Mouse (Mus musculus): Measurements from ENCODE around the gene Hspg2. TPM values are rescaled to one million over a fixed set of nuclear protein-coding genes. Genes with fewer than 3 reads are reported as not detected.

Gene Hspg2
- polyA plus RNA-seq, 1 experiment from 2014 or later = 34.2 TPM

DNA sequence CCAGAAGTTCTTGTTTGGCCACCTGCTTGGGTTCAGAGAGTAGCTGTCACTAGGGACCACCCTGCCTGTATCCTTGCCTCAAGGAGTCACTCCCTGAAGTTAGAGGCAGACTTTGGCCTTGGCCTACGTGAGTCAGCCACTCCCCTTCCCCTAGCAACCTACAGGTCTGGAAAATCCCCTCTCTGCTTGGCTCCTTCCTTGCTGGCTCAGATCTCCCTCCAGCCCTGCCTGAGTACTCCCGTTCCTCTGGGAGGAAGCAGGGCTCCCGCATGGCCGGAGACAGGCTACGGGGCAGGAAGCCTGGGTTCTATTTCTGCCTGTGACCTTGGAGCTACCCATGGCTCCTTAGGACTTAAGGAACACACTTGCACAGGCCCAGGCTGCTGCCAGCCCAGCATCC lies 28.8 kb downstream of the Hspg2 start:
- Histone ChIP-seq H3K27ac (peak overlapping the region; percentile 93), H3K27me3 (no peaks in the 10 kb centered on the region), H3K9ac (no peak overlapping the region), H3K4me2 (0 out of 2 replicates have a peak overlapping the region, but pooled peaks have one; percentile 9), H3K4me1 (peaks cover 84% of the 10 kb centered on the region), H3K4me3 (replicated peaks) (no peak overlapping the region), H3K9me3 (replicated peaks) (no peaks in the 10 kb centered on the region), H3K36me3 (peaks cover 15% of the 10 kb centered on the region)
- WGBS = 29% methylated on average over 5 of the region's 5 CpGs
- 0 out of 2 replicates have a peak, but pooled peaks have one; percentile 17 for ATAC-seq (replicated peaks; ENCODE audit: low FRiP score)

DNA sequence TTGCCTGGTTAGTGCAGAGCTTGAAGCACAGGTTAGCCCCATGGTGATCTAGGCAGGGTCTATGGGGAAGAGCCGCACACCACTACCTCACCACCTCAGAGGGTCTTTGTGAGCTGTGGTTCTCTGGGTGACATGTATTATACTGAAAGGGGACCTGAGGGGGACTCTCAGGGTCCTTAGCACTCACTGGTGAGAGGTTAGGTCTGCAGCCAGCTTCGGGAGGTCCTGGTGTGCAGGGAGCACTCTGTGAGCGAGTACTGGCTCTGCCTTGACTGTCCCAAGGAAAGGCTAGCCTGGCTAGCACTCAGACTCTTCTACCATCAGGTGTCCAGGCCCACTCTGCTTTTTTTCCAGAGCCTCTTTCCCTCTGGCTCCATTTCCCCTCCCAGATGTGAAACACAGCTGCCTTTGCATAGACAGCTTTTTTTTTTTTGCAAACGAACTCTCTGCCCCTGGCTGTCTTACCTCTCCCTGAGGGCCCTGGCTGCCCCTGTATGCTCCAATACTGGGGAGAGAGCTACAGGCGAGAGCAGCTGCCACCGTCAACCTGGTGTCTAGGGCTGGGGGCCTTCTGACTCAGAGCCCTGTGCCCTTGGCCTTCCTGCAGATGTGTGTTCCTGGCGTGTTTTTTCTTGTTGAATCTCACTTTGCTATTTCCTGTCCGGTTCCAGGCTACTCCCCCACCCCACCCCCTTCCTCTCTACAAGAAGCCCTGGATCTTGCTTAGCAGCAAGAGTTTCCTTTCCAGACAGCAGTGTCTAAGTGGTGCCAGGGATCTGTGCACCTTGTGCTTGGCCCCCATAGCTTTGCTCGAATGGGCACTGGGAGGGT lies 29.5 kb downstream of the Hspg2 start:
- Histone ChIP-seq H3K4me3 (replicated peaks) (no peak overlapping the region), H3K9me3 (replicated peaks) (no peaks in the 10 kb centered on the region), H3K27me3 (no peaks in the 10 kb centered on the region), H3K27ac (peak overlapping the region; percentile 93), H3K4me2 (no peak overlapping the region), H3K4me1 (peaks cover 82% of the 10 kb centered on the region), H3K9ac (0 out of 2 replicates have a peak overlapping the region, but pooled peaks have one; percentile 14), H3K36me3 (peaks cover 23% of the 10 kb centered on the region)
- ATAC-seq (replicated peaks; ENCODE audit: low FRiP score) = no peak
- 30% methylated on average over 9 of the region's 9 CpGs for WGBS

- Histone ChIP-seq H3K9me3 (replicated peaks) (no peaks in the 10 kb centered on the region), H3K27me3 (no peaks in the 10 kb centered on the region), H3K36me3 (peaks cover 32% of the 10 kb centered on the region), H3K4me3 (replicated peaks) (no peak overlapping the region), H3K4me2 (no peak overlapping the region), H3K4me1 (peaks cover 81% of the 10 kb centered on the region), H3K9ac (no peak overlapping the region), H3K27ac (peak overlapping the region; percentile 93)
- 80% methylated on average over 9 of the region's 9 CpGs for WGBS
- ATAC-seq (replicated peaks; ENCODE audit: low FRiP score) = no peak
Measured at GRCm38 (mm10) chr4:137498882-137499583, 30.5 kb downstream of the Hspg2 start.

DNA sequence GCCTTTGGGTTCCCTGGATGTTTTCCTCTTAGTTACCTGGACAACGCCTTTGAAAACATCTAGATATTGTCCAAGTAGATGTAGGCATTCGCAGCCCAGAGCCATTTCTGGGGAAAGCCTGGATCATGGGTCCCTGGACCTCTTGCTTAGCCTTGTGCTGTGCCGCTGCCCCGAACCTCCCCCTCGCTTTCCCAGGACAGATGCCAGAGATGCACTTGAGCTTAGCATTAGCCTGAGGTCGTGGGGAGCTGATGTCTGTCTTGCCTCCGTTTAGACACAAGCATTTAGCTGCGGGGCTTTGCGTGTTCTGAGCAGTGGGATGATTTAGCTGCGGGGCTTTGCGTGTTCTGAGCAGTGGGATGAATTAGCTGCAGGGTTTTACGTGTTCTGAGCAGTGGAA lies 31.6 kb downstream of the Hspg2 start:
- H3K27ac ChIP-seq = peak overlapping the region; percentile 48; the same call in 1 of the 2 replicates
- H3K9me3 ChIP-seq (replicated peaks) = no peaks in the 10 kb centered on the region
- H3K4me1 ChIP-seq = peaks cover 70% of the 10 kb centered on the region
- H3K4me2 ChIP-seq = no peak overlapping the region
- H3K36me3 ChIP-seq = peaks cover 43% of the 10 kb centered on the region
- H3K4me3 ChIP-seq (replicated peaks) = no peak overlapping the region
- H3K27me3 ChIP-seq = no peaks in the 10 kb centered on the region
- H3K9ac ChIP-seq = no peak overlapping the region
- 55% methylated on average over 12 of the region's 12 CpGs for WGBS
- ATAC-seq (replicated peaks; ENCODE audit: low FRiP score) = no peak

- H3K27me3 ChIP-seq = no peaks in the 10 kb centered on the region
- no peak for ATAC-seq (replicated peaks; ENCODE audit: low FRiP score)
- H3K27ac ChIP-seq = no peak overlapping the region
- WGBS = 78% methylated on average over 5 of the region's 5 CpGs
- no peaks in the 10 kb centered on the region for H3K9me3 ChIP-seq (replicated peaks)
- H3K9ac ChIP-seq = no peak overlapping the region
- H3K4me3 ChIP-seq (replicated peaks) = no peak overlapping the region
- H3K4me2 ChIP-seq = no peak overlapping the region
- peaks cover 50% of the 10 kb centered on the region for H3K36me3 ChIP-seq
- H3K4me1 ChIP-seq = peaks cover 62% of the 10 kb centered on the region
Measured at GRCm38 (mm10) chr4:137500953-137501352, 32.4 kb downstream of the Hspg2 start.

- H3K27me3 ChIP-seq = no peaks in the 10 kb centered on the region
- peaks cover 53% of the 10 kb centered on the region for H3K36me3 ChIP-seq
- peaks cover 60% of the 10 kb centered on the region for H3K4me1 ChIP-seq
- H3K27ac ChIP-seq = no peak overlapping the region
- H3K9me3 ChIP-seq (replicated peaks) = no peaks in the 10 kb centered on the region
- no peak overlapping the region for H3K4me3 ChIP-seq (replicated peaks)
- ATAC-seq (replicated peaks; ENCODE audit: low FRiP score) = no peak
- H3K4me2 ChIP-seq = no peak overlapping the region
- WGBS = 89% methylated on average over 10 of the region's 10 CpGs
- no peak overlapping the region for H3K9ac ChIP-seq
Measured at GRCm38 (mm10) chr4:137502183-137502582, 33.6 kb downstream of the Hspg2 start.

- H3K4me3 ChIP-seq (replicated peaks) = no peak overlapping the region
- no peak overlapping the region for H3K9ac ChIP-seq
- 89% methylated on average over 7 of the region's 7 CpGs for WGBS
- H3K4me2 ChIP-seq = no peak overlapping the region
- H3K27ac ChIP-seq = no peak overlapping the region
- peaks cover 56% of the 10 kb centered on the region for H3K36me3 ChIP-seq
- H3K27me3 ChIP-seq = no peaks in the 10 kb centered on the region
- peaks cover 60% of the 10 kb centered on the region for H3K4me1 ChIP-seq
- no peaks in the 10 kb centered on the region for H3K9me3 ChIP-seq (replicated peaks)
- ATAC-seq (replicated peaks; ENCODE audit: low FRiP score) = no peak
Measured at GRCm38 (mm10) chr4:137502801-137503200, 34.2 kb downstream of the Hspg2 start.

DNA sequence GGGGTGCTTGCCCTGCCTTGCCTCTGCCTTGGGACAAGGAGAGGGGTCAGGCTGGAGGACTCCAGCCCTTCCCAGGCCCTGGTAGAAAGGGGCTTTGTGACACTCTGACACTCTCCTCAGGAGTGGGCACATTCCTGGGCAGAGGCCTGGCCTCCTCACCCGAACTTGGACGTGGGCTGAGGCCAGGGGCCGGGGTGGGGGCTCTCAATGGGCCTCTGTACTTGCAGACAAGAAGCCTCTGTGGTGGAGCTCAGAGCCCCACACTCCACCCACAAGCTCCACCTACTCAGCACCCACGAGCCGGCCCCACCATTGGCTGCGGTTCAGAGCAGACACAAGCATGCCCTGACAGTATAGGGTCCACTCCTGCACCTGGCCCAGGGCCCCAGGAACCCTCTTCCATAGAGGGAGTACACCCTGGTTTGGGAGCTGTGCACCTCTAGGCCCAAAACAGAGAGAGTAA lies 35.0 kb downstream of the Hspg2 start:
- ATAC-seq (replicated peaks; ENCODE audit: low FRiP score) = no peak
- H3K27ac ChIP-seq = 0 out of 2 replicates have a peak overlapping the region, but pooled peaks have one; percentile 3
- WGBS = 79% methylated on average over 6 of the region's 6 CpGs
- no peaks in the 10 kb centered on the region for H3K9me3 ChIP-seq (replicated peaks)
- H3K4me2 ChIP-seq = no peak overlapping the region
- no peaks in the 10 kb centered on the region for H3K27me3 ChIP-seq
- H3K4me1 ChIP-seq = peaks cover 53% of the 10 kb centered on the region
- H3K36me3 ChIP-seq = peaks cover 63% of the 10 kb centered on the region
- no peak overlapping the region for H3K9ac ChIP-seq
- H3K4me3 ChIP-seq (replicated peaks) = no peak overlapping the region

DNA sequence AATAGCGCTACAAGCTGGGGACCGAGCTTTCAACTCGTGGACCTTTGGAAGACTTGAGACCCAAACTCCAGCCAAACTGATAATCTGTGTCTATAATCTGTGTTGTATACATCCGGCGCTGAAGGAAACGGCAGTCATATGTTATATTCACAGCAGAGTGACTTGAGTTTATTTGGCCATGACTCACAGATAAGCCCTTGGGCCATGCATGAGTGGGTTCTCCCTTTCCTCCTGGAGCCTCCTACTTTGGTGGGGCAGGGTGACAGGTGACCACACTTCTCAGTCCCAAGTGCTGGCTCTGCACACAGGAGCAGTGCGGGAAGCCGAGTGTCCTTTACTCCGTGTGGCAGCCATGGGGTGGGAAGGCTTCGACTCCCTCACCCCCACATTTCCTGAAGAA lies 38.1 kb downstream of the Hspg2 start:
- whole genome bisulfite sequencing = 65% methylated on average over 10 of the region's 10 CpGs
- ATAC-seq (replicated peaks; ENCODE audit: low FRiP score) = no peak
- no peak overlapping the region for H3K4me2 ChIP-seq
- H3K36me3 ChIP-seq = peaks cover 86% of the 10 kb centered on the region
- peaks cover 31% of the 10 kb centered on the region for H3K4me1 ChIP-seq
- no peaks in the 10 kb centered on the region for H3K27me3 ChIP-seq
- H3K9me3 ChIP-seq (replicated peaks) = no peaks in the 10 kb centered on the region
- H3K9ac ChIP-seq = no peak overlapping the region
- H3K4me3 ChIP-seq (replicated peaks) = no peak overlapping the region
- H3K27ac ChIP-seq = 0 out of 2 replicates have a peak overlapping the region, but pooled peaks have one; percentile 62

GRCm38 (mm10) chr4:137509528-137509927 lies 41.0 kb downstream of the Hspg2 start:
- Histone ChIP-seq H3K27me3 (no peaks in the 10 kb centered on the region), H3K36me3 (peaks cover 86% of the 10 kb centered on the region), H3K4me2 (no peak overlapping the region), H3K9me3 (replicated peaks) (no peaks in the 10 kb centered on the region), H3K9ac (no peak overlapping the region), H3K27ac (0 out of 2 replicates have a peak overlapping the region, but pooled peaks have one; percentile 13), H3K4me1 (peaks cover 16% of the 10 kb centered on the region), H3K4me3 (replicated peaks) (no peak overlapping the region)
- no peak for ATAC-seq (replicated peaks; ENCODE audit: low FRiP score)
- WGBS = 85% methylated on average over 9 of the region's 9 CpGs

GRCm38 (mm10) chr4:137510021-137510696 lies 41.6 kb downstream of the Hspg2 start:
- Histone ChIP-seq H3K36me3 (peaks cover 83% of the 10 kb centered on the region), H3K27ac (no peak overlapping the region)

More at GRCm38 (mm10) chr4:137510021-137510696, 41.6 kb downstream of the Hspg2 start:
- Histone ChIP-seq H3K27me3 (no peaks in the 10 kb centered on the region), H3K9ac (no peak overlapping the region), H3K4me2 (no peak overlapping the region), H3K9me3 (replicated peaks) (no peaks in the 10 kb centered on the region), H3K4me3 (replicated peaks) (no peak overlapping the region), H3K4me1 (peaks cover 16% of the 10 kb centered on the region)
- ATAC-seq (replicated peaks; ENCODE audit: low FRiP score) = no peak
- WGBS = 82% methylated on average over 15 of the region's 15 CpGs
